Mouse (Mus musculus): Measurements from ENCODE around the gene Ski. TPM values are rescaled to one million over a fixed set of nuclear protein-coding genes. Genes with fewer than 3 reads are reported as not detected.

The Ski gene
- total and polyA plus RNA-seq, 2 experiments, result 4.2 to 19.5 TPM

- peaks cover 11% of the 10 kb centered on the region for H3K36me3 ChIP-seq (ENCODE audit: control insufficient read depth, insufficient read depth, low read length)
These were observed 63.9 kb downstream of the Ski start for GRCm38 (mm10) chr4:155158543-155158917.

GRCm38 (mm10) chr4:155157871-155158542 is 64.4 kb downstream of the Ski start:
- no peak overlapping the region for H3K9ac ChIP-seq (ENCODE audit: low read depth, low read length)
- peaks cover 8% of the 10 kb centered on the region for H3K79me2 ChIP-seq (ENCODE audit: control insufficient read depth, insufficient read depth, low read length)
- peaks cover 5% of the 10 kb centered on the region for H3K4me1 ChIP-seq (ENCODE audit: control insufficient read depth, insufficient read depth, low read length)
- peaks cover 11% of the 10 kb centered on the region for H3K36me3 ChIP-seq (ENCODE audit: control insufficient read depth, insufficient read depth, low read length)
- WGBS, result 95% methylated on average over 27 of the region's 27 CpGs
- no peak overlapping the region for H3K4me3 ChIP-seq (ENCODE audit: insufficient read depth, low read depth, low read length)
- H3K27me3 ChIP-seq (ENCODE audit: control insufficient read depth, insufficient read depth, low read length), result no peaks in the 10 kb centered on the region
- no peak overlapping the region for H3K27ac ChIP-seq (replicated peaks; ENCODE audit: insufficient read depth, low read depth, low read length)
- TF ChIP-seq CTCF (IDR thresholded peaks at IDR 0.05; ENCODE audit: low read depth, low read length) (no peak), POLR2A (IDR thresholded peaks at IDR 0.05; ENCODE audit: extremely low read depth, insufficient read depth, low read length) (no peak)
- no peak for DNase-seq (ENCODE audit: extremely low read depth, low read depth, low spot score)

More at GRCm38 (mm10) chr4:155158543-155158917, 63.9 kb downstream of the Ski start:
- peaks cover 11% of the 10 kb centered on the region for H3K79me2 ChIP-seq (ENCODE audit: control insufficient read depth, insufficient read depth, low read length)
- peaks cover 9% of the 10 kb centered on the region for H3K4me1 ChIP-seq (ENCODE audit: control insufficient read depth, insufficient read depth, low read length)
- no peak for TF ChIP-seq CTCF (IDR thresholded peaks at IDR 0.05; ENCODE audit: low read depth, low read length)
- no peak for TF ChIP-seq POLR2A (IDR thresholded peaks at IDR 0.05; ENCODE audit: extremely low read depth, insufficient read depth, low read length)
- no peak overlapping the region for H3K27ac ChIP-seq (replicated peaks; ENCODE audit: insufficient read depth, low read depth, low read length)
- WGBS, result 87% methylated on average over 8 of the region's 8 CpGs
- no peaks in the 10 kb centered on the region for H3K27me3 ChIP-seq (ENCODE audit: control insufficient read depth, insufficient read depth, low read length)
- no peak overlapping the region for H3K4me3 ChIP-seq (ENCODE audit: insufficient read depth, low read depth, low read length)
- no peak overlapping the region for H3K9ac ChIP-seq (ENCODE audit: low read depth, low read length)
- no peak for DNase-seq (ENCODE audit: extremely low read depth, low read depth, low spot score)

GRCm38 (mm10) chr4:155156734-155157133 is 65.7 kb downstream of the Ski start:
- peaks cover 11% of the 10 kb centered on the region for H3K36me3 ChIP-seq (ENCODE audit: control insufficient read depth, insufficient read depth, low read length)

GRCm38 (mm10) chr4:155154986-155155385 is 67.4 kb downstream of the Ski start:
- Histone ChIP-seq H3K36me3 (ENCODE audit: control insufficient read depth, insufficient read depth, low read length) (peaks cover 11% of the 10 kb centered on the region), H3K9ac (ENCODE audit: low read depth, low read length) (no peak overlapping the region), H3K4me3 (ENCODE audit: insufficient read depth, low read depth, low read length) (no peak overlapping the region), H3K27ac (replicated peaks; ENCODE audit: insufficient read depth, low read depth, low read length) (no peak overlapping the region), H3K4me1 (ENCODE audit: control insufficient read depth, insufficient read depth, low read length) (peaks cover 2% of the 10 kb centered on the region; the same call in 1 of the 2 replicates), H3K27me3 (ENCODE audit: control insufficient read depth, insufficient read depth, low read length) (no peaks in the 10 kb centered on the region), H3K79me2 (ENCODE audit: control insufficient read depth, insufficient read depth, low read length) (no peaks in the 10 kb centered on the region)
- 69% methylated on average over 11 of the region's 11 CpGs for WGBS
- TF ChIP-seq CTCF (IDR thresholded peaks at IDR 0.05; ENCODE audit: low read depth, low read length) (no peak), POLR2A (IDR thresholded peaks at IDR 0.05; ENCODE audit: extremely low read depth, insufficient read depth, low read length) (no peak)
- DNase-seq (ENCODE audit: extremely low read depth, low read depth, low spot score), result no peak

More at GRCm38 (mm10) chr4:155156734-155157133, 65.7 kb downstream of the Ski start:
- 97% methylated on average over 17 of the region's 17 CpGs for WGBS
- no peak overlapping the region for H3K4me3 ChIP-seq (ENCODE audit: insufficient read depth, low read depth, low read length)
- TF ChIP-seq CTCF (IDR thresholded peaks at IDR 0.05; ENCODE audit: low read depth, low read length), result no peak
- H3K27ac ChIP-seq (replicated peaks; ENCODE audit: insufficient read depth, low read depth, low read length), result no peak overlapping the region
- H3K4me1 ChIP-seq (ENCODE audit: control insufficient read depth, insufficient read depth, low read length), result peaks cover 4% of the 10 kb centered on the region; the same call in 1 of the 2 replicates
- no peak overlapping the region for H3K9ac ChIP-seq (ENCODE audit: low read depth, low read length)
- peaks cover 6% of the 10 kb centered on the region; the same call in 1 of the 2 replicates for H3K79me2 ChIP-seq (ENCODE audit: control insufficient read depth, insufficient read depth, low read length)
- no peak for DNase-seq (ENCODE audit: extremely low read depth, low read depth, low spot score)
- H3K27me3 ChIP-seq (ENCODE audit: control insufficient read depth, insufficient read depth, low read length), result no peaks in the 10 kb centered on the region

GRCm38 (mm10) chr4:155153389-155154072 is 68.9 kb downstream of the Ski start:
- Histone ChIP-seq H3K36me3 (ENCODE audit: control insufficient read depth, insufficient read depth, low read length) (peaks cover 9% of the 10 kb centered on the region), H3K27ac (replicated peaks; ENCODE audit: insufficient read depth, low read depth, low read length) (no peak overlapping the region), H3K27me3 (ENCODE audit: control insufficient read depth, insufficient read depth, low read length) (no peaks in the 10 kb centered on the region), H3K4me3 (ENCODE audit: insufficient read depth, low read depth, low read length) (no peak overlapping the region), H3K9ac (ENCODE audit: low read depth, low read length) (no peak overlapping the region), H3K4me1 (ENCODE audit: control insufficient read depth, insufficient read depth, low read length) (peaks cover 10% of the 10 kb centered on the region), H3K79me2 (ENCODE audit: control insufficient read depth, insufficient read depth, low read length) (no peaks in the 10 kb centered on the region)
- WGBS, result 68% methylated on average over 3 of the region's 3 CpGs
- TF ChIP-seq POLR2A (IDR thresholded peaks at IDR 0.05; ENCODE audit: extremely low read depth, insufficient read depth, low read length) (no peak), CTCF (IDR thresholded peaks at IDR 0.05; ENCODE audit: low read depth, low read length) (no peak)
- DNase-seq (ENCODE audit: extremely low read depth, low read depth, low spot score), result no peak

GRCm38 (mm10) chr4:155152476-155152875 is 69.9 kb downstream of the Ski start:
- no peaks in the 10 kb centered on the region for H3K27me3 ChIP-seq (ENCODE audit: control insufficient read depth, insufficient read depth, low read length)

More at GRCm38 (mm10) chr4:155152476-155152875, 69.9 kb downstream of the Ski start:
- Histone ChIP-seq H3K9ac (ENCODE audit: low read depth, low read length) (no peak overlapping the region), H3K79me2 (ENCODE audit: control insufficient read depth, insufficient read depth, low read length) (no peaks in the 10 kb centered on the region), H3K4me1 (ENCODE audit: control insufficient read depth, insufficient read depth, low read length) (peaks cover 10% of the 10 kb centered on the region), H3K36me3 (ENCODE audit: control insufficient read depth, insufficient read depth, low read length) (peaks cover 6% of the 10 kb centered on the region), H3K27ac (replicated peaks; ENCODE audit: insufficient read depth, low read depth, low read length) (no peak overlapping the region), H3K4me3 (ENCODE audit: insufficient read depth, low read depth, low read length) (no peak overlapping the region)
- no peak for DNase-seq (ENCODE audit: extremely low read depth, low read depth, low spot score)
- TF ChIP-seq CTCF (IDR thresholded peaks at IDR 0.05; ENCODE audit: low read depth, low read length) (no peak), POLR2A (IDR thresholded peaks at IDR 0.05; ENCODE audit: extremely low read depth, insufficient read depth, low read length) (no peak)
- 90% methylated on average over 6 of the region's 6 CpGs for WGBS
